Mouse (Mus musculus): ENCODE data around the gene Fblim1.

The Fblim1 gene

GRCm38 (mm10) chr4:141605861-141606260 lies at the start of gene Fblim1:
Fblim1 (minus strand) TSS chr4:141606096.
- no peak for DNase-seq (ENCODE audit: low spot score)

DNA sequence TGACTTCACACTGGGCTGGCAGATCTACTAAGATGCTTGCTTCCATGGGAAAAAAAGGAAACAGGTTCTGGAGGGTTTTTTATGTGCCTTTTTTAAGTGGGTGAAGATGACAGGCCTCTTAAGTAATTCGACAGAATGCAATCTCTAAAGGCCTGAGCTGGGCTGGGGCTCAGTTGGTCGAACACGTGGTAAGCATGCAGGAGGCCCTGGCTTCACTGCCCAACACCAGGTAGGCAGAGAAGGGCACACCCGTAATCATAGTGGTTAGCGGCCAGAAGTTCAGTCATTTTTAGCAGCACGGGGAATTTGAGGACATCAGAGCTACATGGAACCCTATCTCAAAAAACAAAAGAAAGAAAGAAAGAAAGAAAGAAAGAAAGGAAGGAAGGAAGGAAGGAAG lies 48.6 kb upstream of the Fblim1 start:
- DNase-seq (ENCODE audit: low spot score), result no peak

GRCm38 (mm10) chr4:141653813-141654212 lies 47.9 kb upstream of the Fblim1 start:
- DNase-seq (ENCODE audit: low spot score), result no peak

DNA sequence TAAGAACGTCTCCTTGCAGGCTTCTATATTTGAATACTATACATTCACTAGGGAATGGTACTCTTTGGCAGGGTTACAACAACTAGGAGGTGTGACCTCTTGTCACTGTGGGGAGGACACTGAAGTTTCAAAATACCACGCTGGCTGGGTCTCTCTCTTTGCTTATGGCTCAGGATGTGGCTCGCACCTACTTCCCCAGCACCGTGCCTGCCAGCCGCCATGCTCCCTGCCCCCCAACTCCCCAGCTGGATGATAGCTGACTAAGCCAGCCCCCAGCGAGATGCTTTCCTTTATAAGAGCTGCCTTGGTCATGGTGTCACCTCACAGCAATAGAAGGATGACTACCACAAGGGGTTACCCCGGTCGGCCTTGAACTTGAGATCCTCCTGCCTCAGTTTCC lies 47.1 kb upstream of the Fblim1 start:
- no peak for DNase-seq (ENCODE audit: low spot score)

DNA sequence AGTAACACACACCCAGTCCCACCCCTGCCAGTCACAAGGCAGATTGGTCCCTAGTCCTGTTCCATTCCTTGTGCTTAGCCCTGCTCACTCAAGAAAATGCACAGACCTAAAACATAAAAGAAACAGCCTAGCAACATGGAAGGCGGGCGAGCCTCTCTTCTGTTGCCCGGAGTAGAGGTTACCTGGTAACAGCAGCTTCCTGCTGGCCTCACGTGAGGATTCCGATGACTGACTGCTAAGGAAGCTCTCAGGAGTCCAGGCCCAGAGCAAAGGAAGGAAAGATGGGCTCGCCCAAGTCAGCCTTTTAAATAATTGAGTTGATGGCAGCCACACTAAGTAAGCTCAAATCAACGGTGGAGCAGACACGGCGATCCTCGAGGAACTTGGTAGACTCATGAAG lies 46.0 kb upstream of the Fblim1 start:
- DNase-seq (ENCODE audit: low spot score), result no peak

GRCm38 (mm10) chr4:141651286-141651685 lies 45.4 kb upstream of the Fblim1 start:
- no peak for DNase-seq (ENCODE audit: low spot score)

GRCm38 (mm10) chr4:141649244-141649643 lies 43.3 kb upstream of the Fblim1 start:
- no peak for DNase-seq (ENCODE audit: low spot score)

DNA sequence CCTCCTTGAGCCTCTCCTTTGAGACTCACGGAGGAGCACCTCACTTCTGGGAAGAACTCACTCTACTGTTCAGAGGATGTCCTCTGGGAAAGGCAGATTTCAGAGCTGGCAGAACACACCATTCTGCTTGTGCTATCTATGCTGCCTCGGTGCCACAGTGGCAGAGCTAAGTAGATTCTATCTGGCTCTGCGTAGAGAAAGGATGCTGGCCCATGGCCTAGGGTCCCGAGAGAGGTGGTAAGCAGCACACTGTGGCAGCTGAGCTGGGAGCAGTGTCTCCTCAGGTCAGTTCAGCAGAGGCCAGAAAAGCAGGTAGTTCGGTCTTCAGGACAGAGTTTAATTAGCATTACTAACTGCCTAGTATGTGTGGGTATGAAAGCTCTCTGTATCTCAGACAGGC lies 42.4 kb upstream of the Fblim1 start:
- DNase-seq (ENCODE audit: low spot score), result no peak

- no peak for DNase-seq (ENCODE audit: low spot score)
Observed at GRCm38 (mm10) chr4:141647187-141647586, 41.3 kb upstream of the Fblim1 start.

GRCm38 (mm10) chr4:141645988-141646387 lies 40.1 kb upstream of the Fblim1 start:
- DNase-seq (ENCODE audit: low spot score), result no peak

GRCm38 (mm10) chr4:141643118-141643855 lies 37.4 kb upstream of the Fblim1 start:
- DNase-seq (ENCODE audit: low spot score), result peak; percentile 73

GRCm38 (mm10) chr4:141641961-141642811 lies 36.3 kb upstream of the Fblim1 start:
- DNase-seq (ENCODE audit: low spot score), result no peak

GRCm38 (mm10) chr4:141641353-141641771 lies 35.5 kb upstream of the Fblim1 start:
- DNase-seq (ENCODE audit: low spot score), result no peak

GRCm38 (mm10) chr4:141639474-141639873 lies 33.6 kb upstream of the Fblim1 start:
- no peak for DNase-seq (ENCODE audit: low spot score)

GRCm38 (mm10) chr4:141636693-141637092 lies 30.8 kb upstream of the Fblim1 start:
- DNase-seq (ENCODE audit: low spot score), result no peak

- DNase-seq (ENCODE audit: low spot score), result no peak
Observed at GRCm38 (mm10) chr4:141635991-141636390, 30.1 kb upstream of the Fblim1 start.

GRCm38 (mm10) chr4:141632111-141632873 lies 26.4 kb upstream of the Fblim1 start:
- DNase-seq (ENCODE audit: low spot score), result no peak

GRCm38 (mm10) chr4:141631250-141631649 lies 25.4 kb upstream of the Fblim1 start:
- DNase-seq (ENCODE audit: low spot score), result no peak

DNA sequence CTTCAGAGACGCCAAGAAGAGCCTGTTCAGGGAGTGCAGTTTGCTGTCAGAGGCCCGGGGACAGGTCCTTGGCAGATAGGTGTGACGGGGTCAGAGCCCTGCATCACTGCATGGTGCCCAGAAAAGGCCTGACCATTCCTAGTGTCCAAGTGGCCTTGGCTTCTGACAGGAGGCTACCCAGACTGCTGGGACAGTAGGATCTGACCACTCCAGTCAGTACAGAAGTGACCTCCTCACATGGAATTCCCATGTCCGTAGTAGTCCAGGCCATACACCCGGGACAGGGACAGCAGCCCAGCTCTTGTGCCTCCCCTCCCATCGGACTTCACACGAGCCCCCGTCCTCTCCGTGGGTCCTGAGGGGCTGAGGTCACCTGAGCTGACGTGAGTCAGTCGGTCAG lies 24.1 kb upstream of the Fblim1 start:
- no peak for DNase-seq (ENCODE audit: low spot score)

- DNase-seq (ENCODE audit: low spot score), result no peak
Observed at GRCm38 (mm10) chr4:141628661-141629060, 22.8 kb upstream of the Fblim1 start.

GRCm38 (mm10) chr4:141627502-141627901 lies 21.6 kb upstream of the Fblim1 start:
- DNase-seq (ENCODE audit: low spot score), result no peak

DNA sequence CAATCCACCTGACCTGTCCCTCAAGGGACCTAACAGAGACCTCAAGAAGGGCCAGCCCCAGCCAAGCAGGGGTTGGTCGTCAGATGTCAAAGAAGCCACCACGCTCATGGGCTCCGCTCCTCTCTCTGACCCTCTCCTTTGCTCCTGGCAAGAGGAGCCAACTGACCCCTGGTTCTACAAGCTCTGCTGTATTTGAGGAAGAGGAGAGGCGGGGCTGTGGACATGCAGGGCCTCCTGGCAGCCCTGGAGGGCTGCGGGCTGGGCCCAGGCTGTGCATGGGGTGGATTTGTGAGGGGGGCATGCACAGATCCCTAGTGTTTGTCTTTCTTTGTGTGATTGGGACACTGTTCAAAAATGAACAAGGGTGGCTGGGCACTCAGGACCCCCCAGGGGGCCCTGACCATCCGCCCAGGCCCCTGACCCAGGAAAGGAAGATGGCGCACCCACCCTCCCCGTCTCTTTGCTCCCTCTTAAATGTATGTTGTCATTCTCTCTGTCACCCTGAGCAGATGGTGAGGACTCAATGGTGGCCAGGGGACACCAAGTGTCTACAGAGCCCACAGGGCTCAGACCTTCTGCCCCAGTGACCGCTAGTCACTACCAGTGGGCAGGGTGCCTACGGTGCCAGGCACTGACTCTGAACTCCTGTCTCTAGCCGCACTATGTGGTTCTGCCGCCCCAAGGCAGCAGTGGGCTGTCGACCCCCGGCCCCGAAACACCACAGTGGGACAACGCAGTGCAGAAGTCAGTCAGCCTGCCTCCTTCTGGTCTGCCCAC lies 20.1 kb upstream of the Fblim1 start:
- DNase-seq (ENCODE audit: low spot score), result no peak
